Mouse (Mus musculus): Measurements from ENCODE around the gene Mrpl23. TPM values are rescaled to one million over a fixed set of nuclear protein-coding genes. Genes with fewer than 3 reads are reported as not detected.
A peak's percentile ranks its signal among the peaks of the same experiment; 100 is the strongest.

The Mrpl23 gene
- polyA plus RNA-seq, 1 experiment from 2014 or later = 22.4 TPM

GRCm38 (mm10) chr7:142503206-142503605, 29.3 kb upstream of the Mrpl23 start:
- DNase-seq (ENCODE audit: low spot score) = no peak
- H3K27ac ChIP-seq (replicated peaks) = no peak overlapping the region
- no peaks in the 10 kb centered on the region for H3K36me3 ChIP-seq (replicated peaks)
- 88% methylated on average over 4 of the region's 4 CpGs for WGBS
- no peaks in the 10 kb centered on the region for H3K27me3 ChIP-seq (replicated peaks; ENCODE audit: low read depth, poor library complexity, severe bottlenecking)
- H3K4me3 ChIP-seq = no peak overlapping the region
- H3K9me3 ChIP-seq = no peaks in the 10 kb centered on the region
- peaks cover 58% of the 10 kb centered on the region for H3K4me1 ChIP-seq

GRCm38 (mm10) chr7:142505942-142506341, 26.5 kb upstream of the Mrpl23 start:
- peak overlapping the region; percentile 76 for H3K27ac ChIP-seq (replicated peaks)
- no peaks in the 10 kb centered on the region for H3K9me3 ChIP-seq
- peak; percentile 70 for DNase-seq (ENCODE audit: low spot score)
- H3K4me1 ChIP-seq = peaks cover 63% of the 10 kb centered on the region
- H3K4me3 ChIP-seq = no peak overlapping the region
- no peaks in the 10 kb centered on the region for H3K36me3 ChIP-seq (replicated peaks)
- 26% methylated on average over 2 of the region's 2 CpGs for WGBS
- H3K27me3 ChIP-seq (replicated peaks; ENCODE audit: low read depth, poor library complexity, severe bottlenecking) = no peaks in the 10 kb centered on the region

DNA sequence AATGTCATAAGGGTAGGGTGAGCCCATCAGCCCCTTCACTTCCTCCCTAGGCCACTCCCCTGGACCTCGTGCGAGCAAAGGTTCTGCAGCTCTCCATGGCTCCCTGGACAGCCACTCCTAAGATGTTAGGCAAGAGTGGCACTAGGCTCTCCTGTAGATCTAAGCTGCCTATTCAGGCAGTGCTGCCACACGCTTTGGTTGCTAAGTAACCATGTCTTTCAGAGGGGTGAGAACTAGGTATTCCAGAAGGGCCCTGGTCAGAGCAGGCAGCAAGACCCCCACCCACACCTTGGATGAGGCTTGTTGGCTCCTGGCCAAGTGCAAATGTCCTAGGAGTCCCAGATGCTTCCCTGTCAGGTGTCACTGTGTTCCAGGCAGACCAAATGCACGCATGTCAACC, 26.0 kb upstream of the Mrpl23 start:
- H3K27ac ChIP-seq (replicated peaks) = peak overlapping the region; percentile 76
- H3K9me3 ChIP-seq = no peaks in the 10 kb centered on the region
- H3K4me1 ChIP-seq = peaks cover 65% of the 10 kb centered on the region
- 50% methylated on average over 4 of the region's 4 CpGs for WGBS
- no peak overlapping the region for H3K4me3 ChIP-seq
- H3K27me3 ChIP-seq (replicated peaks; ENCODE audit: low read depth, poor library complexity, severe bottlenecking) = no peaks in the 10 kb centered on the region
- DNase-seq (ENCODE audit: low spot score) = no peak
- H3K36me3 ChIP-seq (replicated peaks) = no peaks in the 10 kb centered on the region

- 91% methylated on average over 9 of the region's 9 CpGs for WGBS
- Histone ChIP-seq H3K27ac (replicated peaks) (peak overlapping the region; percentile 76), H3K4me3 (no peak overlapping the region), H3K4me1 (peaks cover 65% of the 10 kb centered on the region), H3K9me3 (no peaks in the 10 kb centered on the region), H3K36me3 (replicated peaks) (no peaks in the 10 kb centered on the region), H3K27me3 (replicated peaks; ENCODE audit: low read depth, poor library complexity, severe bottlenecking) (no peaks in the 10 kb centered on the region)
- DNase-seq (ENCODE audit: low spot score) = no peak
Observed at GRCm38 (mm10) chr7:142507453-142507852, 25.0 kb upstream of the Mrpl23 start.

DNA sequence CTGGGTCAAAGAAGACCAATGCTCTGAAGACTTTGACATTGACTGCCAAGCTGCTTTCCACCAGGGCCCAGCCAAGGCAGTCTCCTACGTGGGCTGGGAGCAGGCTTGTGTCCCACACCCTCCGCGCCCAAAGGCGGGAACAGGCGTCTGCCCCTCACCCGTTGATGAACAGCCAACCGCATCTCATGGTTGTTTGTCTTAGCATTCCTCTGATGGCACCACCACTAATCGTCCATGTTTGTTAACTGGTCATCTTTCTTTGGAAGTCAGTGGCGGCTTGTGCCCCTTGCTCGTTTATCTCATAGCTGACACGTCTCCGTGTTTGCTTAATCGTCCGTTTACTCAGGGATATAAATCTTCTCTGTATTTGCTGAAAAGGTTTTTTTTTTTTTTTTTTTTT, 23.0 kb upstream of the Mrpl23 start:
- WGBS = 57% methylated on average over 14 of the region's 14 CpGs
- H3K9me3 ChIP-seq = no peaks in the 10 kb centered on the region
- peaks cover 59% of the 10 kb centered on the region for H3K4me1 ChIP-seq
- H3K36me3 ChIP-seq (replicated peaks) = no peaks in the 10 kb centered on the region
- peak; percentile 44 for DNase-seq (ENCODE audit: low spot score)
- H3K27ac ChIP-seq (replicated peaks) = peak overlapping the region; percentile 91
- no peaks in the 10 kb centered on the region for H3K27me3 ChIP-seq (replicated peaks; ENCODE audit: low read depth, poor library complexity, severe bottlenecking)
- H3K4me3 ChIP-seq = no peak overlapping the region

DNA sequence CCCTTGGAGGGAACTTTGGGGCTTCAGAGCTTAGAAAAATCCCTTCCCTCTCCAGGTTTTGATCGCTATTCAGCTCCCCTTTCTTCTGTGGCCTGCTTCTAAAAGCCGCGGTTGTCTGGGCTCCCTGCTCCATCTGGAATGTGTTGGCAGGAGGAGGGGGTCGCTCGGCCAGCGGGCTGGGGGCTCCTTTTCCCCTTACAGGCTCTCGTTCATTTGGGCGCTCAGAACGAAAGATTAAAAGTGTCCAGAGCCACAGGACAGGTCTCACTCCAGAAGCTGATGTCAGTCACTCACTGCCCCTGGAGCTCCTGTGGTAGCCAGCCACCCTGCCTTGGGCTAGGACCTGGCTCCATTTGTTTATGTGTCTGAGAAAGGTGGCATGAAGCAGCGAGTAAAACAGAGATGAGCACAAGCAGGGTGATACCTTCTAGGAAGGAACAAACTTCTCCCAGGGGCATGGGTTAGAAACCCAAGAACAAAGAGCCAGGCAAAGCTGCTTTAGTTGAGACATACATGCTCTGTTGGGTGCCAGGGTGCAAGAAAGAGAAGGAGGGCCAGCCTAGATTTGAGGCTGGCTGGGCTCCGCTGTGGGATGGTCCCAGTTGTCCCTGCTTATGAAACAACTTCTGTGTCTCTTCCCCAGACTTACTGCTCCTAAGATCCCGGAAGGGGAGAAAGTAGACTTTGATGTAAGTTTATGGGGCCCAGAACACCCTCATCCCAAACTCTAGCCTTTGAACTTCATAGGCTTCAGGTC, 22.3 kb upstream of the Mrpl23 start:
- H3K9me3 ChIP-seq = no peaks in the 10 kb centered on the region
- WGBS = 11% methylated on average over 12 of the region's 12 CpGs
- peaks cover 53% of the 10 kb centered on the region for H3K4me1 ChIP-seq
- H3K27ac ChIP-seq (replicated peaks) = peak overlapping the region; percentile 91
- peak; percentile 81 for DNase-seq (ENCODE audit: low spot score)
- H3K4me3 ChIP-seq = peak overlapping the region; percentile 13; the same call in 1 of the 2 replicates
- no peaks in the 10 kb centered on the region for H3K27me3 ChIP-seq (replicated peaks; ENCODE audit: low read depth, poor library complexity, severe bottlenecking)
- H3K36me3 ChIP-seq (replicated peaks) = no peaks in the 10 kb centered on the region

- peaks cover 4% of the 10 kb centered on the region; the same call in 1 of the 2 replicates for H3K27me3 ChIP-seq (replicated peaks; ENCODE audit: low read depth, poor library complexity, severe bottlenecking)
- no peak for DNase-seq (ENCODE audit: low spot score)
- H3K4me1 ChIP-seq = peaks cover 41% of the 10 kb centered on the region
- H3K4me3 ChIP-seq = no peak overlapping the region
- H3K36me3 ChIP-seq (replicated peaks) = no peaks in the 10 kb centered on the region
- WGBS = 92% methylated on average over 4 of the region's 4 CpGs
- peak overlapping the region; percentile 88 for H3K27ac ChIP-seq (replicated peaks)
- no peaks in the 10 kb centered on the region for H3K9me3 ChIP-seq
Observed at GRCm38 (mm10) chr7:142514048-142514447, 18.4 kb upstream of the Mrpl23 start.

- DNase-seq (ENCODE audit: low spot score) = peak; percentile 70
- peak overlapping the region; percentile 4; the same call in 1 of the 2 replicates for H3K4me3 ChIP-seq
- H3K4me1 ChIP-seq = peaks cover 29% of the 10 kb centered on the region
- H3K27ac ChIP-seq (replicated peaks) = peak overlapping the region; percentile 88
- peaks cover 4% of the 10 kb centered on the region; the same call in 1 of the 2 replicates for H3K27me3 ChIP-seq (replicated peaks; ENCODE audit: low read depth, poor library complexity, severe bottlenecking)
- WGBS = 49% methylated on average over 21 of the region's 21 CpGs
- no peaks in the 10 kb centered on the region for H3K36me3 ChIP-seq (replicated peaks)
- H3K9me3 ChIP-seq = no peaks in the 10 kb centered on the region
Observed at GRCm38 (mm10) chr7:142516221-142516978, 16.1 kb upstream of the Mrpl23 start.

DNA sequence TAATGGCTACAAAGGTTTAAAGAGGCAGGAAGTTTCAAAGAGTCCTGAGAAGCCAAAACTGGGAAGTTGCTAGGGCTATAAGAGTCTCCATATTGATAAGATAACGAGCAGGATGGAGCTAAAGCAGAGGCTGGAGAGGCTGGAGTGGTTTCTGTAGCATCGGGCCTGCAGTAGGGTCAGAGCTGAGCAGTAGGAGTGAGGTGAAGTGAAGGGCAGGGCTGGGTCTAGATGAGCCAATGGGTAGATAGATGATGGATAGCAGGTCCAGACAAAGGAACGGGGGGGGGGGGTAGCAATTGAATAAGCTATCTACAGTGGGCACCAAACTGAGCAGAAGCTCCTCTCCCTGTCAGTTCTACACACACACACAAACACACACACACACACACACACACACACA, 15.0 kb upstream of the Mrpl23 start:
- H3K4me1 ChIP-seq = peaks cover 33% of the 10 kb centered on the region
- no peaks in the 10 kb centered on the region for H3K36me3 ChIP-seq (replicated peaks)
- DNase-seq (ENCODE audit: low spot score) = no peak
- no peak overlapping the region; the same call in 1 of the 2 replicates for H3K27ac ChIP-seq (replicated peaks)
- H3K27me3 ChIP-seq (replicated peaks; ENCODE audit: low read depth, poor library complexity, severe bottlenecking) = peaks cover 4% of the 10 kb centered on the region; the same call in 1 of the 2 replicates
- no peak overlapping the region for H3K4me3 ChIP-seq
- 84% methylated on average over 3 of the region's 3 CpGs for WGBS
- H3K9me3 ChIP-seq = no peaks in the 10 kb centered on the region

GRCm38 (mm10) chr7:142520331-142520730, 12.2 kb upstream of the Mrpl23 start:
- DNase-seq (ENCODE audit: low spot score) = no peak
- Histone ChIP-seq H3K9me3 (no peaks in the 10 kb centered on the region), H3K4me1 (peaks cover 58% of the 10 kb centered on the region), H3K27me3 (replicated peaks; ENCODE audit: low read depth, poor library complexity, severe bottlenecking) (peaks cover 3% of the 10 kb centered on the region; the same call in 1 of the 2 replicates), H3K4me3 (no peak overlapping the region), H3K36me3 (replicated peaks) (no peaks in the 10 kb centered on the region), H3K27ac (replicated peaks) (peak overlapping the region; percentile 71)
- 87% methylated on average over 4 of the region's 4 CpGs for WGBS

DNA sequence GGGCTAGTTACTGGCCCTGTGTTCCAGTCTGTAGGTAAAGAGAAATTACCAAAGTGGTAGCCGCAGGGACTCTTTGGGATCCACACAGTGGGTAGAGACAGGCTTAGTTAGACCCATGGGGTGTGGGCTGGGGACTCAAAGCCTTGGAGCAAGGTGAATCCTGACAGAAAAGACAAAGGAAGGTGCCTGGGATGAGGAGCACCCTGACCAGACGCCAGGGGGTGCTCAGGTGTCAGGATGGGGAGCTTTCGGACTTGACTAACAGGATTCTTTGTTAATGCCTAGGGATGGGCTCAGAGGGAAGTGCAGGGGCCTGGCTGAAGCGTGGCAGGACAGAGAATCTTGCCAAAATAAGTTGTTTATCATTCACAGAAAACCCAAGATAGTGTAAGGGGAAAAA, 10.1 kb upstream of the Mrpl23 start:
- WGBS = 18% methylated on average over 4 of the region's 4 CpGs
- Histone ChIP-seq H3K9me3 (no peaks in the 10 kb centered on the region), H3K27ac (replicated peaks) (peak overlapping the region; percentile 89), H3K4me1 (peaks cover 60% of the 10 kb centered on the region), H3K27me3 (replicated peaks; ENCODE audit: low read depth, poor library complexity, severe bottlenecking) (no peaks in the 10 kb centered on the region), H3K4me3 (no peak overlapping the region), H3K36me3 (replicated peaks) (no peaks in the 10 kb centered on the region)
- peak; percentile 76 for DNase-seq (ENCODE audit: low spot score)

DNA sequence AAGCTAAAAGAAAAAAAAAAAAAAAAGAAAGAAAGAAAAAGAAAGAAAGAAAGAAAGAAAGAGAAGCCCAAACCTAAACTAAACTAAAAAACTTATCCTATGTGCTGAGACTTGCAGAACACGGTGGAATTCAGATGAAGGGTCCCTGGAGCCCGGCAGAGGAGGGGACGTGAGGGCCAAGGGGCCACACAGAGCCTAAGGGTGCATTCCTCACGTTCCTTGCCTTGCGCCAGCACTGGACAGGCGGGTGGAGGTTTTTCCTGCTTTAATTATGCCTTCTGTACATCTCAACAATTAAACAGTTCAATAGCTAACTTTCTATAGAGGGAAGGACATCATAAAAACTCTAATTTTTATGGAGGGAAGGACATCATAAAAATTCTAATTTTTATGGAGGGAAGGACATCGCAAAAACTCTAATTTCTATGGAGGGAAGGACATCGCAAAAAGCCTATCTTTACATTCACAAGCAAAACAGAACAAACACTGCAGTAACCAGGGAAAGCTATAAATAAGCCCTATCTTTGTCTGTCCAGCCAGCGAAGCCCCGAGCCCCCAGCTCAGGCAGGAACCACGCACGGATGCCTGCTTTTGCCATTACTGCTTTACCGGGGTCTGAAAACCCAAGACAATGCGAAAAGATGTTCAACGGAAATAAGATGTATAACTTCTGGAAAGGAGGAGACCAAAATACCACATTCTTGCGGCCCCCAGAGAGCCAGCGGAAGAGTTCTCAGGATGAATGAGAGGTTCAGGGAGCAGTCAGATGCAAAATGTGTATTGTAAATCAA, 9.1 kb upstream of the Mrpl23 start:
- peak; percentile 61 for DNase-seq (ENCODE audit: low spot score)
- Histone ChIP-seq H3K4me3 (peak overlapping the region; percentile 18; the same call in 1 of the 2 replicates), H3K27ac (replicated peaks) (peak overlapping the region; percentile 89), H3K4me1 (peaks cover 68% of the 10 kb centered on the region), H3K36me3 (replicated peaks) (no peaks in the 10 kb centered on the region), H3K9me3 (no peaks in the 10 kb centered on the region), H3K27me3 (replicated peaks; ENCODE audit: low read depth, poor library complexity, severe bottlenecking) (no peaks in the 10 kb centered on the region)
- 31% methylated on average over 17 of the region's 17 CpGs for WGBS
